Mouse (Mus musculus) forebrain, postnatal 0 days (tissue): Measurements from ENCODE around the gene Hlf. TPM values are rescaled to one million over a fixed set of nuclear protein-coding genes. Genes with fewer than 3 reads are reported as not detected.

ENCODE experiments used
- ATAC-seq: fragments of 200-750 bp; cut with Nextera tagmentation; 2 replicates; pipeline ENCODE4 v1.8.0; 2017; ENCODE audit warnings: mild to moderate bottlenecking, moderate library complexity
- DNase-seq: peaks from one replicate; pipeline ENCODE4 v3.0.0-alpha.2; 2015
- H3K27ac ChIP-seq: fragments of 300-500 bp; sonication (generic); 2 replicates; pipeline ENCODE4 v1.5.1; 2014; ENCODE audit warnings: low read depth, mild to moderate bottlenecking, antibody characterized with exemption, low read length, moderate library complexity, mixed read lengths
- H3K27me3 ChIP-seq: fragments of 300-500 bp; sonication (generic); 2 replicates; pipeline ENCODE4 v1.6.1; 2014; ENCODE audit warnings: mild to moderate bottlenecking, low read length, mixed read lengths; ENCODE audit not compliant: insufficient read depth
- H3K36me3 ChIP-seq: fragments of 300-500 bp; sonication (generic); 2 replicates; pipeline ENCODE4 v1.6.1; 2014; ENCODE audit warnings: mild to moderate bottlenecking, moderate library complexity; ENCODE audit not compliant: insufficient read depth
- H3K4me1 ChIP-seq: fragments of 300-500 bp; sonication (generic); 2 replicates; pipeline ENCODE4 v1.6.1; 2014; ENCODE audit warnings: antibody characterized with exemption; ENCODE audit not compliant: insufficient read depth
- H3K4me2 ChIP-seq: fragments of 300-500 bp; sonication (generic); 2 replicates; pipeline ENCODE4 v1.6.1; 2014; ENCODE audit warnings: low read depth, mild to moderate bottlenecking, moderate library complexity
- H3K4me3 ChIP-seq: fragments of 300-500 bp; sonication (generic); 2 replicates; pipeline ENCODE4 v1.5.1; 2014; ENCODE audit warnings: low read depth, low read length, mixed read lengths
- H3K9ac ChIP-seq: fragments of 300-500 bp; sonication (generic); 2 replicates; pipeline ENCODE4 v1.6.1; 2014; ENCODE audit warnings: mild to moderate bottlenecking
- H3K9me3 ChIP-seq: fragments of 300-500 bp; sonication (generic); 2 replicates; pipeline ENCODE4 v1.6.1; 2016; ENCODE audit warnings: low read length
- CTCF ChIP-seq: sonication (generic); IDR thresholded peaks from 2 replicates; pipeline ENCODE4 v1.5.1; 2016; ENCODE audit warnings: antibody characterized with exemption, control low read depth, low read depth
- WGBS: fragments of 180-500 bp; shearing (Covaris S2); extraction: QIAGEN DNeasy Blood & Tissue Kit; methylation state at CpG from one replicate; pipeline ENCODE4 v1.1.7; 2014; 5-methylcytosine and 5-hydroxymethylcytosine counted together
- polyA plus RNA-seq: library from polyadenylated mRNA; unstranded; fragments of >200 nt; fragmentation: Nextera tagmentation; extraction: Ambion mirVana; gene quantifications from 2 replicates; pipeline ENCODE4 v1.2.1, GENCODE M21; 2015
- total RNA-seq: library from RNA; depleted of rRNA; stranded (reverse); fragments of >200 nt; gene quantifications from 2 replicates; pipeline ENCODE4 v1.2.3, GENCODE M21; 2014

Hlf gene
- total and polyA plus RNA-seq, 2 experiments from 2014 or later = 6.8 to 9.7 TPM

DNA sequence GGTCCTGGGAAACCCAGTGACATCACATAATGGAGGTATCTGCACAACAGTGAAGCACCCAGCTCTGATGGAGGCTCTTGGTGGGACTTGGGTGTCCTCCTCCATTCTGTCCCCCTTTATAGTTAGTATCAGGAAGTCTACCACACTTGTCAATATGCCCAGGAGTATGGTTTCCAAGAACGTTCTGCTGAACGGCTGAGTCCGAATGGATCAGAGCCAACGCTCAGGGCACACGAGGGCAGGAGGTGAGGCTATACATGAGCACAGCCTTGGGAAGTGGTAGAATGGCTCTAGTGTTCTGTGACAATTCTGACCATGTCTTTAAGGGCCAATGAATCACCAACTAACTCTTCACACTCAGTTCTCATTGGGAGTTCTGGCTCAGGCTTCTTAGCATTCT lies 47.8 kb downstream of the Hlf start:
- Histone ChIP-seq H3K9me3 (no peaks in the 10 kb centered on the region), H3K36me3 (no peaks in the 10 kb centered on the region), H3K27me3 (no peaks in the 10 kb centered on the region), H3K4me2 (no peak overlapping the region), H3K4me1 (no peaks in the 10 kb centered on the region), H3K4me3 (no peak overlapping the region), H3K27ac (no peak overlapping the region), H3K9ac (no peak overlapping the region)
- ATAC-seq (no peak), DNase-seq (no peak)
- 90% methylated on average over 5 of the region's 5 CpGs for WGBS
- TF ChIP-seq CTCF = no peak

DNA sequence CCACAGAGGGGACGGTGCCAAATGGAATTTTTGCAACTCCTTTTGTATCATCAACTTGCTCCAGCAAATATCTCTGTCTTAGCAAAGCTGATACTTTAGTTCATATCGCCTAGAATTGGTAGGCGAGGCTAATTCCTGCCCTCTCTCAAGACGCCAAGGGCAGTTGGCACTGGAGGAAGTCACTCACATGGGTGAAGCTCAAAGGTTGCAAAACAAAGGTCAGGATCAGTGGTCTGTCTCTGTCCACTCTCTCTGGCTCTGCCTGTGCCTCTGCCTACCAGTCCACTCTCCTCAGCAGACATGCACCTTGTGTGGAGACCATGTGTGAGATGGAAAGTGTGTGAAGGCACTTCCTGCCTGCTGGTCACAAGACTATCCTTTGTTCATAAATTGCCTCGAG lies 48.4 kb downstream of the Hlf start:
- DNase-seq = no peak
- no peak for ATAC-seq
- Histone ChIP-seq H3K4me3 (no peak overlapping the region), H3K4me1 (no peaks in the 10 kb centered on the region), H3K36me3 (no peaks in the 10 kb centered on the region), H3K9ac (no peak overlapping the region), H3K4me2 (no peak overlapping the region), H3K9me3 (no peaks in the 10 kb centered on the region), H3K27me3 (no peaks in the 10 kb centered on the region), H3K27ac (no peak overlapping the region)
- 90% methylated on average over 5 of the region's 5 CpGs for WGBS
- no peak for TF ChIP-seq CTCF

DNA sequence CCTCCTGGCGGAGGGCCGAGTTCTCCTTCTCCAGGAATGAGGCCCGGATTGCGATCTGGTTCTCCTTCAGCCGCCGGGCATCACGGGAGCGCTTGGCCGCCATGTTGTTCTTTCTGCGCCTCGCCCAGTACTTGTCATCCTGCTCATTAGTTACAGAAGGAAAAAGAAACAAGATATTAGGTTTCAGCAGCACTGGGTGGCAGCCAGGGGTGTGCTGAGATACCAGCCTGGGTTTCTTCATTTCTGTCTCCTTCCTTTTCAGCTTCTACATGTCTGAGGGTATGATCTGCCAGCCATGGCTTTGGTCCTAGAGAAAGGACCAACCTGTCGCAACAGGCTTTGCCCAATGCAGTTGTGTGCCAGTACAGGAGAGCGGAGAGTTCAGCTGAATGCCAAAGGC lies 49.9 kb downstream of the Hlf start:
- Histone ChIP-seq H3K4me2 (no peak overlapping the region), H3K4me3 (no peak overlapping the region), H3K9ac (no peak overlapping the region), H3K27me3 (no peaks in the 10 kb centered on the region), H3K9me3 (no peaks in the 10 kb centered on the region), H3K36me3 (no peaks in the 10 kb centered on the region), H3K4me1 (no peaks in the 10 kb centered on the region), H3K27ac (no peak overlapping the region)
- no peak for TF ChIP-seq CTCF
- DNase-seq (no peak), ATAC-seq (no peak)
- WGBS = 97% methylated on average over 13 of the region's 13 CpGs

DNA sequence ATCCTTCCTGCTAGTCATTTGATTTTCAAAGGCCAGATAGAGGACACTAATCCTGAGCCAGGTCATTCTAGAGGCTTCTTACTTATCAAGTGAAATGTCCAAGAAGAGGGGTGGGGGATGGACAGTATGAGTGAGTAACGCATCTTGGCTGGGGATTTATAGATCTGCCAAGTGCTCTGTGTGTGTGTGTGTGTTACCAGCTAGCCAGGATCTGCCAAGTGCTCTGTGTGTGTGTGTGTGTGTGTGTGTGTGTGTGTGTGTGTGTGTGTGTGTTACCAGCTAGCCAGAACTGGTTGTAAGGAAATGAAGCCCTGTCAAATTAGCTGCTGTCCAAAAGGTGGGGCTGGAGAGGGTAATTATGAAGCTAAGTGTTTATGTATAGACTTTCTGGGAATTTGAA lies 55.9 kb downstream of the Hlf start:
- Histone ChIP-seq H3K27me3 (no peaks in the 10 kb centered on the region), H3K4me2 (no peak overlapping the region), H3K9ac (no peak overlapping the region), H3K4me1 (no peaks in the 10 kb centered on the region), H3K4me3 (no peak overlapping the region), H3K9me3 (no peaks in the 10 kb centered on the region), H3K27ac (no peak overlapping the region), H3K36me3 (no peaks in the 10 kb centered on the region)
- ATAC-seq (no peak), DNase-seq (no peak)
- WGBS = 64% methylated on average over 1 of the region's 1 CpGs
- no peak for TF ChIP-seq CTCF

DNA sequence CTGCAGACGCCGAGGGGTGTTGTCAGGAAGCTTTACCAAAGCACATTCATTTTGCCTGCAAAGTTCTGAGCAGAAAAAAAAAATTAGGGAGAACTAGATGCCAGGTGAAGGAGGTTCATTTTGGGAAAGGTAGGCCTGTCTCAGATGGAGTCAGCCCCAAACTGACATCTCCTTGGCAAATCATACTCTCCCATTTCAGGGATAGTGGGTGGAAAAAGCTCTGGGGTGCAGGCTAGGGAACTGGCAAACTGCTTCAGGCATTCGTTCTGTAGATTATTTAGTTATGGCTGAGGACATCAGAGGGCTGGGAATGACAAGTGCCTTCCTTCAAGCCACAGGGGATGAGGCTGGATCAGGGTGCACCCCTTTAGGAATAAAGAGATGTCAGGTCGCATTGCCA lies 58.0 kb downstream of the Hlf start:
- WGBS = 75% methylated on average over 4 of the region's 4 CpGs
- no peak for TF ChIP-seq CTCF

DNA sequence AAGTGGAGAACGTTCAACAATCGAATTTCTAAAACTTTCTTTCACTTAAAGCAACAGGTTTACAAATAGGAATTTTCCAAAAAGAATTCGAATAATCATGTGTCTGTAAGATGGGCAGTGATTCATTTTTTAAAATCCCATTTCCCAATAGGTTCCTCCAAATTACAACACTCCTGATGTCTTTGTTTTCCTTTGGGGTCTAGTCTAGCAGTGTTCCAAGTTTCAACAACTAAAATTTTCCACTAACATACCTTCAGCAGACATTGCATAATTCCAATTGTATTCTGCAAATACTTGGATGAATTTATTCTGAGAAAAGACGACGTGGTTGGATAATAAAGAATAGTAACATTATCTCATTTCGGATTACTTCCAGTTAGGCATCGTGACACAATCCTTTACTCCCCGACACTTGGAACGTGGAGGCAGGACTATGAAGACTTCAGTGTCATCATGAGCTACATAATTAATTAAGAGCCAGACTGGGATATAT lies 60.4 kb downstream of the Hlf start:
- H3K4me1 ChIP-seq = no peaks in the 10 kb centered on the region
- no peak overlapping the region for H3K27ac ChIP-seq
- no peak overlapping the region for H3K4me3 ChIP-seq
- no peaks in the 10 kb centered on the region for H3K36me3 ChIP-seq
- H3K4me2 ChIP-seq = no peak overlapping the region
- no peaks in the 10 kb centered on the region for H3K27me3 ChIP-seq
- ATAC-seq (no peak), DNase-seq (no peak)
- H3K9me3 ChIP-seq = no peaks in the 10 kb centered on the region
- H3K9ac ChIP-seq = no peak overlapping the region
- 86% methylated on average over 9 of the region's 9 CpGs for WGBS
- TF ChIP-seq CTCF = no peak

More for the DNA sequence above, 58.0 kb downstream of the Hlf start:
- no peak overlapping the region for H3K27ac ChIP-seq
- H3K9ac ChIP-seq = no peak overlapping the region
- no peak for ATAC-seq
- H3K9me3 ChIP-seq = no peaks in the 10 kb centered on the region
- no peak for DNase-seq
- no peaks in the 10 kb centered on the region for H3K4me1 ChIP-seq
- no peaks in the 10 kb centered on the region for H3K36me3 ChIP-seq
- H3K4me2 ChIP-seq = no peak overlapping the region
- no peak overlapping the region for H3K4me3 ChIP-seq
- no peaks in the 10 kb centered on the region for H3K27me3 ChIP-seq

DNA sequence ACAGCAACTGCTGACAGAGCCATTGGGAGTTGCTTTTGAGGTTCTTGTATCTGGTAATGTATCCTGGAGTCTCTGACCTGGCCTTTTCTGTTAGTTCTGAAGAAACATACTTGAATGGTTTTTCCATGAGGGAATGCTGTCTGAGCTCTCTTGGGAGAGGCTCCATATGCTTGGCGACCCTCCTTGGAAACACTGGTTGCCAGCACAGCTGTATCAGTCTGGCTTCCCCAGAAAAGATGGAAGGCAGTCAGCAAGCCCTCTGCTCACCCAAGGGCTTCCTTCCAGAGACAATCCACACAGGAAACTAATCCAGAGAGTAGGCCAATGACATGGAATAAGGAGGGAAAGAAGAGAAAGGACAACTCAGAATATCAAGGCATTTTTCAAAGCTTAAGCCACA lies 63.9 kb downstream of the Hlf start:
- no peak overlapping the region for H3K9ac ChIP-seq
- no peaks in the 10 kb centered on the region for H3K36me3 ChIP-seq
- H3K27ac ChIP-seq = no peak overlapping the region
- no peaks in the 10 kb centered on the region for H3K27me3 ChIP-seq
- no peaks in the 10 kb centered on the region for H3K9me3 ChIP-seq
- no peak overlapping the region for H3K4me3 ChIP-seq
- ATAC-seq = no peak
- no peak for TF ChIP-seq CTCF
- DNase-seq = no peak
- WGBS = 55% methylated on average over 1 of the region's 1 CpGs
- no peaks in the 10 kb centered on the region for H3K4me1 ChIP-seq
- H3K4me2 ChIP-seq = no peak overlapping the region

DNA sequence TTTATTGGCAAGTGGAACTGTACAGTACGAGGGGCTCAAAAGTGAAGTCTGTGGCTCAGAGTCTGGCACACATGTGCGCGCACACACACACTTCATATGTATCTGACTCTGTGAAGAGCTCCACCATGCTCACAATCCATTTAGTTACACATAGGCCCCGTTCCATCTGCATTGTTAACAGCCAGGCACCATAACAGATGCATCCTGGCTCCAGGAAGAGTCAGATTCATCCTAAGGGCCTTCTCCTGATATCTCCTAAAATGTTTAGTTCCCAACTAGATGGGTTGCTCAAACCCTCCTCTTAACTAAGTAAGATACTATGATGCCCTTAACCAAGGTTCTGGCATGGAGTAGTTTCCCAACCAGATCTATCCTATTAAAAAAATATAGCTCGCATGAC lies 64.5 kb downstream of the Hlf start:
- H3K4me1 ChIP-seq = no peaks in the 10 kb centered on the region
- no peak overlapping the region for H3K9ac ChIP-seq
- H3K36me3 ChIP-seq = no peaks in the 10 kb centered on the region
- no peak for TF ChIP-seq CTCF
- no peaks in the 10 kb centered on the region for H3K9me3 ChIP-seq
- H3K4me2 ChIP-seq = no peak overlapping the region
- 86% methylated on average over 5 of the region's 5 CpGs for WGBS
- no peak overlapping the region for H3K4me3 ChIP-seq
- H3K27me3 ChIP-seq = no peaks in the 10 kb centered on the region
- no peak overlapping the region for H3K27ac ChIP-seq
- ATAC-seq (no peak), DNase-seq (no peak)
